Mouse (Mus musculus) liver, embryonic 12.5 days (tissue): ENCODE results near the gene Mybbp1a. TPM values are rescaled to one million over a fixed set of nuclear protein-coding genes. Genes with fewer than 3 reads are reported as not detected.
A peak's percentile ranks its signal among the peaks of the same experiment; 100 is the strongest.

Experiments used
- ATAC-seq: fragments of 200-750 bp; cut with Nextera tagmentation; 2 replicates; pipeline ENCODE4 v1.8.0; 2017; ENCODE audit warnings: moderate number of reproducible peaks, mild to moderate bottlenecking, moderate library complexity
- H3K27ac ChIP-seq: fragments of 300-500 bp; sonication (generic); 2 replicates; pipeline ENCODE4 v1.5.1; 2016; ENCODE audit warnings: mild to moderate bottlenecking
- H3K27me3 ChIP-seq: fragments of 300-500 bp; sonication (generic); replicated peaks from 2 replicates; pipeline ENCODE4 v1.6.1; 2016; ENCODE audit warnings: mild to moderate bottlenecking, moderate library complexity
- H3K36me3 ChIP-seq: fragments of 300-500 bp; sonication (generic); 2 replicates; pipeline ENCODE4 v1.6.1; 2016; ENCODE audit warnings: mild to moderate bottlenecking, moderate library complexity
- H3K4me1 ChIP-seq: fragments of 300-500 bp; sonication (generic); 2 replicates; pipeline ENCODE4 v1.6.1; 2016
- H3K4me2 ChIP-seq: fragments of 300-500 bp; sonication (generic); 2 replicates; pipeline ENCODE4 v1.6.1; 2016; ENCODE audit warnings: mild to moderate bottlenecking, moderate library complexity
- H3K4me3 ChIP-seq: fragments of 300-500 bp; sonication (generic); 2 replicates; pipeline ENCODE4 v1.5.1; 2016; ENCODE audit warnings: mild to moderate bottlenecking, moderate library complexity
- H3K9ac ChIP-seq: fragments of 300-500 bp; sonication (generic); 2 replicates; pipeline ENCODE4 v1.6.1; 2016; ENCODE audit warnings: mild to moderate bottlenecking, moderate library complexity
- H3K9me3 ChIP-seq: fragments of 300-500 bp; sonication (generic); replicated peaks from 2 replicates; pipeline ENCODE4 v1.6.1; 2016; ENCODE audit warnings: mild to moderate bottlenecking, moderate library complexity
- WGBS: fragments of 180-500 bp; shearing (Covaris S2); methylation state at CpG from one replicate; pipeline ENCODE4 v1.1.7; 2016; ENCODE audit not compliant: insufficient replicate concordance; 5-methylcytosine and 5-hydroxymethylcytosine counted together
- polyA plus RNA-seq: library from polyadenylated mRNA; unstranded; fragments of >200 nt; fragmentation: Nextera tagmentation; extraction: Ambion mirVana; gene quantifications from 2 replicates; pipeline ENCODE4 v1.2.1, GENCODE M21; 2016

Mybbp1a gene
- polyA plus RNA-seq, 1 experiment from 2014 or later: 192 TPM

GRCm38 (mm10) chr11:72474926-72475325, 33.8 kb downstream of the Mybbp1a start:
- Histone ChIP-seq H3K4me1 (peaks cover 96% of the 10 kb centered on the region), H3K4me3 (no peak overlapping the region), H3K27me3 (no peaks in the 10 kb centered on the region), H3K4me2 (peak overlapping the region; percentile 50), H3K9me3 (no peaks in the 10 kb centered on the region), H3K27ac (peak overlapping the region; percentile 75), H3K9ac (peak overlapping the region; percentile 28; the same call in 1 of the 2 replicates), H3K36me3 (peaks cover 15% of the 10 kb centered on the region)
- WGBS: 31% methylated on average over 3 of the region's 3 CpGs
- ATAC-seq: peak; percentile 46; the same call in 1 of the 2 replicates

- H3K27me3 ChIP-seq: no peaks in the 10 kb centered on the region
- H3K36me3 ChIP-seq: peaks cover 15% of the 10 kb centered on the region
- H3K9me3 ChIP-seq: no peaks in the 10 kb centered on the region
- H3K4me3 ChIP-seq: peak overlapping the region; percentile 13; the same call in 1 of the 2 replicates
- H3K27ac ChIP-seq: peak overlapping the region; percentile 75
- H3K9ac ChIP-seq: peak overlapping the region; percentile 28; the same call in 1 of the 2 replicates
- H3K4me1 ChIP-seq: peaks cover 96% of the 10 kb centered on the region
- H3K4me2 ChIP-seq: peak overlapping the region; percentile 50
- ATAC-seq: peak; percentile 74
- WGBS: 10% methylated on average over 7 of the region's 7 CpGs
Measured at GRCm38 (mm10) chr11:72475408-72475807, 34.3 kb downstream of the Mybbp1a start.

GRCm38 (mm10) chr11:72476074-72476625, 35.0 kb downstream of the Mybbp1a start:
- peaks cover 15% of the 10 kb centered on the region for H3K36me3 ChIP-seq
- WGBS: 38% methylated on average over 7 of the region's 7 CpGs
- H3K4me3 ChIP-seq: peak overlapping the region; percentile 13; the same call in 1 of the 2 replicates
- peaks cover 97% of the 10 kb centered on the region for H3K4me1 ChIP-seq
- peak overlapping the region; percentile 75 for H3K27ac ChIP-seq
- H3K27me3 ChIP-seq: no peaks in the 10 kb centered on the region
- no peak overlapping the region for H3K9ac ChIP-seq
- ATAC-seq: no peak
- peak overlapping the region; percentile 50 for H3K4me2 ChIP-seq
- no peaks in the 10 kb centered on the region for H3K9me3 ChIP-seq

GRCm38 (mm10) chr11:72477182-72477581, 36.0 kb downstream of the Mybbp1a start:
- 0 out of 2 replicates have a peak overlapping the region, but pooled peaks have one; percentile 75 for H3K27ac ChIP-seq
- 31% methylated on average over 5 of the region's 5 CpGs for WGBS
- H3K4me3 ChIP-seq: no peak overlapping the region
- H3K4me2 ChIP-seq: no peak overlapping the region
- peaks cover 15% of the 10 kb centered on the region for H3K36me3 ChIP-seq
- ATAC-seq: no peak
- no peak overlapping the region for H3K9ac ChIP-seq
- peaks cover 97% of the 10 kb centered on the region for H3K4me1 ChIP-seq
- no peaks in the 10 kb centered on the region for H3K27me3 ChIP-seq
- H3K9me3 ChIP-seq: no peaks in the 10 kb centered on the region

GRCm38 (mm10) chr11:72477653-72478052, 36.5 kb downstream of the Mybbp1a start:
- no peak overlapping the region for H3K4me2 ChIP-seq
- no peak overlapping the region for H3K4me3 ChIP-seq
- H3K27ac ChIP-seq: no peak overlapping the region; the same call in 1 of the 2 replicates
- no peaks in the 10 kb centered on the region for H3K27me3 ChIP-seq
- peaks cover 97% of the 10 kb centered on the region for H3K4me1 ChIP-seq
- no peaks in the 10 kb centered on the region for H3K9me3 ChIP-seq
- peaks cover 15% of the 10 kb centered on the region for H3K36me3 ChIP-seq
- no peak for ATAC-seq
- 79% methylated on average over 1 of the region's 1 CpGs for WGBS
- no peak overlapping the region for H3K9ac ChIP-seq

- Histone ChIP-seq H3K9ac (no peak overlapping the region), H3K4me3 (no peak overlapping the region), H3K4me1 (peaks cover 100% of the 10 kb centered on the region), H3K27me3 (no peaks in the 10 kb centered on the region), H3K4me2 (no peak overlapping the region), H3K36me3 (peaks cover 13% of the 10 kb centered on the region), H3K9me3 (no peaks in the 10 kb centered on the region), H3K27ac (0 out of 2 replicates have a peak overlapping the region, but pooled peaks have one; percentile 25)
- WGBS: 57% methylated on average over 6 of the region's 6 CpGs
- no peak for ATAC-seq
Measured at GRCm38 (mm10) chr11:72478228-72478627, 37.1 kb downstream of the Mybbp1a start.

GRCm38 (mm10) chr11:72479499-72479898, 38.3 kb downstream of the Mybbp1a start:
- WGBS: 26% methylated on average over 2 of the region's 2 CpGs
- H3K9me3 ChIP-seq: no peaks in the 10 kb centered on the region
- H3K4me2 ChIP-seq: no peak overlapping the region
- H3K27me3 ChIP-seq: no peaks in the 10 kb centered on the region
- H3K4me1 ChIP-seq: peaks cover 99% of the 10 kb centered on the region
- no peak for ATAC-seq
- H3K9ac ChIP-seq: no peak overlapping the region
- H3K36me3 ChIP-seq: peaks cover 2% of the 10 kb centered on the region; the same call in 1 of the 2 replicates
- peak overlapping the region; percentile 78 for H3K27ac ChIP-seq
- H3K4me3 ChIP-seq: no peak overlapping the region

- Histone ChIP-seq H3K9ac (0 out of 2 replicates have a peak overlapping the region, but pooled peaks have one; percentile 9), H3K4me2 (peak overlapping the region; percentile 43), H3K4me1 (peaks cover 99% of the 10 kb centered on the region), H3K27me3 (no peaks in the 10 kb centered on the region), H3K36me3 (no peaks in the 10 kb centered on the region), H3K9me3 (no peaks in the 10 kb centered on the region), H3K27ac (peak overlapping the region; percentile 78), H3K4me3 (no peak overlapping the region)
- 30% methylated on average over 5 of the region's 5 CpGs for WGBS
- ATAC-seq: no peak
Measured at GRCm38 (mm10) chr11:72481313-72481712, 40.2 kb downstream of the Mybbp1a start.

GRCm38 (mm10) chr11:72481952-72482351, 40.8 kb downstream of the Mybbp1a start:
- 20% methylated on average over 4 of the region's 4 CpGs for WGBS
- Histone ChIP-seq H3K4me1 (peaks cover 99% of the 10 kb centered on the region), H3K9ac (peak overlapping the region; percentile 33; the same call in 1 of the 2 replicates), H3K4me2 (peak overlapping the region; percentile 43), H3K4me3 (no peak overlapping the region), H3K36me3 (no peaks in the 10 kb centered on the region), H3K27ac (peak overlapping the region; percentile 78), H3K27me3 (no peaks in the 10 kb centered on the region), H3K9me3 (no peaks in the 10 kb centered on the region)
- ATAC-seq: peak; percentile 84

- Histone ChIP-seq H3K9me3 (no peaks in the 10 kb centered on the region), H3K9ac (no peak overlapping the region), H3K4me1 (peaks cover 99% of the 10 kb centered on the region), H3K4me2 (no peak overlapping the region; the same call in 1 of the 2 replicates), H3K27ac (peak overlapping the region; percentile 54; the same call in 1 of the 2 replicates), H3K36me3 (no peaks in the 10 kb centered on the region), H3K27me3 (peaks cover 17% of the 10 kb centered on the region), H3K4me3 (no peak overlapping the region)
- 11% methylated on average over 6 of the region's 6 CpGs for WGBS
- no peak for ATAC-seq
Measured at GRCm38 (mm10) chr11:72484549-72484948, 43.4 kb downstream of the Mybbp1a start.

GRCm38 (mm10) chr11:72485157-72485556, 44.0 kb downstream of the Mybbp1a start:
- Histone ChIP-seq H3K4me1 (peaks cover 99% of the 10 kb centered on the region), H3K4me2 (0 out of 2 replicates have a peak overlapping the region, but pooled peaks have one; percentile 5), H3K9ac (no peak overlapping the region), H3K27ac (peak overlapping the region; percentile 54; the same call in 1 of the 2 replicates), H3K36me3 (no peaks in the 10 kb centered on the region), H3K4me3 (no peak overlapping the region), H3K9me3 (no peaks in the 10 kb centered on the region), H3K27me3 (peaks cover 21% of the 10 kb centered on the region)
- WGBS: 32% methylated on average over 5 of the region's 5 CpGs
- no peak for ATAC-seq

- WGBS: 47% methylated on average over 11 of the region's 11 CpGs
- H3K4me3 ChIP-seq: no peak overlapping the region
- peaks cover 94% of the 10 kb centered on the region for H3K4me1 ChIP-seq
- peak overlapping the region; percentile 23; the same call in 1 of the 2 replicates for H3K27ac ChIP-seq
- no peak overlapping the region for H3K9ac ChIP-seq
- H3K4me2 ChIP-seq: peak overlapping the region; percentile 96
- ATAC-seq: no peak
- H3K36me3 ChIP-seq: no peaks in the 10 kb centered on the region
- H3K27me3 ChIP-seq: peaks cover 25% of the 10 kb centered on the region
- no peaks in the 10 kb centered on the region for H3K9me3 ChIP-seq
Measured at GRCm38 (mm10) chr11:72485960-72486359, 44.8 kb downstream of the Mybbp1a start.
